Mouse (Mus musculus) A20 (cell line): Measurements from ENCODE around the gene Brd1.
A peak's percentile ranks its signal among the peaks of the same experiment; 100 is the strongest.
"Not testable (repeated sequence)": the region's sequence is repeated elsewhere in the genome, so short reads cannot be mapped to it uniquely, and the experiment has no call there.

ENCODE experiments used
- DNase-seq: peaks from one replicate; pipeline ENCODE4 v3.0.0-alpha.2; 2011; ENCODE audit warnings: low read depth, low spot score

The Brd1 gene

DNA sequence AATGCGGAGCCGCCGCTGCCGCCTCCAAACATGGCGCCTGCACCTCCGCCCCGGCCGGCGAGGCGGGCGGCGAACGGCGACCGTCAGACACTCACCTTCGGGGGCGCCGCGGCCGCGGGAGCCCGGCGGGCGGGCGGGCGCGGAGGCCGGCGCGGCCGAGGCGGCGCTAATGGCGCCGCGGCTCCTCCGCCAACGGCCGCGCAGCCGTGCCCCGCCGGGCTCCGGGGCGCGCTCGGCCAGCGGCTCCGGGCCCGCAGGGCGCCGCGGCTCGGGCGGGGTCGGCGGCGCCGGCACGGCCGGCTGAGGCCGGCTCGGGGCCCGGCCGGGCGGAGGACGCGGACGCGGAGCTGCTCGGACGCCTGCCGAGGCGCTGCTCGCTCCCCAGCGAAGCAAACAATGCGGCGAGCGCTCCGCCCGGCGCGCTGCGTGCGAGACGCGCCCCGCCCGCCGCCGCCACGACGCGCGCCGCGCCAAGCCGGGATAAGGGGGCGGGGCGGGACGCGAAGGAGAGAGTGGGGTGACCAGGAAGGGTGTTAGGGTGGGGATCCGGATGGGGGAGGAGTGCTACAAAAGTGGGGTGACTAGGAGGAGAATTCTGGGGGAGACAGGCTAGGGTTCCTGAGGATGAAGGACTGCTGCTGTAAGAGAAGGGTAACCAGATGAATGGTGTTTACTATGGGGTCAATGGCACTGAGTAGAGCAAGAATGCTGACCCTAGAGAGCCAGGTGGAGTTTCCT is at the start of gene Brd1:
Gene Brd1, minus strand, starts transcription at position 400 of the 738 bp plus-strand sequence.
- peak; percentile 81 for DNase-seq

DNA sequence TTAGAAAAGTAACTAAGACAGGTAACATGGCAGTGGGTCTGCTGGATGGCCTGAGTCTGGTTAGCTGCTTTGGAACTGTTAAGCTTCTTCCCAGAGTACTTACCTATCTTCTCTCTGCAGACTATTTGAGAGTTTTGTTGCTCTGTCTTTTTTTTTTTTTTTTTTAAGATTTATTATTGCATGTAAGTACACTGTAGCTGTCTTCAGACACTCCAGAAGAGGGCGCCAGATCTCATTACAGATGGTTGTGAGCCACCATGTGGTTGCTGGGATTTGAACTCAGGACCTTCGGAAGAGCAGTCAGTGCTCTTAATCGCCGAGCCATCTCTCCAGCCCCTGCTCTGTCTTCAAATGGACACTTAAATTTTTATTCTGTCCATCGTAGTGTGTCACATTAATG is 40.6 kb upstream of the Brd1 start:
- not testable (repeated sequence) for DNase-seq

GRCm38 (mm10) chr15:88768537-88768936 is 34.5 kb upstream of the Brd1 start:
- no peak for DNase-seq

DNA sequence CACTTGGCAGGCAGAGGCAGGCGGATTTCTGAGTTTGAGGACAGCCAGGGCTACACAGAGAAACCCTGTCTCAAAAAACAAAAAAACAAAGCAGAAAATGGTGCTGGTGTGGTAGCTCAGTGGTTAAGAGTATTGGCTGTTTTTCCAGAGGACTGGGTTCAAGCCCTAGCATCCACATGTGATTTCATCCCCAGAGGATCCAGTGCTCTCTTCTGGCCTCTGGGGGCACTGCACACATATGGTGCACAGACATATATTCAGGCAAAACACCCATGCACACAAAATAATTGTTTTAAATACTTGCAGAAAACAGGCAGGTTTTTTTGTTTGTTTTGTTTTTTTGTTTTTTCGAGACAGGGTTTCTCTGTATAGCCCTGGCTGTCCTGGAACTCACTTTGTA is 32.1 kb upstream of the Brd1 start:
- peak; percentile 41 for DNase-seq

DNA sequence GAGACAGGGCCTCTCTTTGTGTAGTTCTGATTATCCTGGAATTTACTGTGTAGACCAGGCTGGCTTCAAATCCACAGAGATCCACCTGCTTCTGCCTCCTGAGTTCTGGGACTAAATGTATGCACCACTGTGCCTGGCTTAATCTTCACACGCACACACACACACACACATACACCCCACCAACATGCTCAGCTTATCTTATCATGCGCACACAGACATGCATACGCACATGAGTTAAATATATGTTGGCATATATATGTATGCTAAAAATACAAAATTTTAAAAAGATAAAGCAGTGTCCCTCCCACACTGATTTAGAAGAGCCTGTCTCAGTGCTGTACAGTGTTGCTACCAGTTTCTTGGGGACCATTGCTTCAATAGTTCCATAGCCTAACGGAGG is 27.5 kb upstream of the Brd1 start:
- no peak for DNase-seq

DNA sequence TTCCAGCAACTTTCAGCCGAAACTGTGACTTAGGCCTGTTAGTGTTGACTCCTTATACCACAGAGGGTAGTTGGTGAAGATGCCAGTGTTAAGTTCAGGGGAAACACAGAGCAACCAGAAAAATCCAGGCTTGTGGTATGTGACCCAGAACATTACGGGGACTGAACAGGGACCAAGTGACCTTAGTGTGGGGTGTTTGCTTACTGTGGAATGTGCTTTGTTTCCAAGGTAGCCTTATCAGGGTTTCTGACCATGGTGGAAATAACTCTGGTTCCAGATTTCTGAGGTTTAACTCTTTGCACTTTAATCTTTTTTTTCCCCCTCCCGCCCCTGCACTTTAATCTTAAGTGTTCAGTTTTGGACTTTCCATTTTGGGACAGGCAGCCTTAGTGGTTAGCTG is 24.0 kb upstream of the Brd1 start:
- no peak for DNase-seq

DNA sequence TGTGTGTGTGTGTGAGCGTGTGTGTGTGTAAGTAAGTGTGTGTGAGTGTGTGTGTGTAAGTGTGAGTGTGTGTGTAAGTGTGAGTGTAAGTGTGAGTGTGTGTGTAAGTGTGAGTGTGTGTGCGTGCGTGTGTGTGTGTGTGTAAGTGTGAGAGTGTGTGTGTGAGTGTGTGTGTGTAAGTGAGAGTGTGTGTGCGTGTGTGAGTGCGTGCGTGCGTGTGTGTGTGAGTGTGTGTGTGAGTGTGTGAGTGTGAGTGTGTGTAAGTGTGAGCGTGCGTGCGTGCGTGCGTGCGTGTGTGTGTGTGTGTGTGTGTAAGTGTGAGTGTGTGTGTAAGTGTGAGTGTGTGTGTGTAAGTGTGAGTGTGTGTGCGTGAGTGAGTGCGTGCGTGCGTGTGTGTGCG is 21.7 kb upstream of the Brd1 start:
- DNase-seq, result no peak

DNA sequence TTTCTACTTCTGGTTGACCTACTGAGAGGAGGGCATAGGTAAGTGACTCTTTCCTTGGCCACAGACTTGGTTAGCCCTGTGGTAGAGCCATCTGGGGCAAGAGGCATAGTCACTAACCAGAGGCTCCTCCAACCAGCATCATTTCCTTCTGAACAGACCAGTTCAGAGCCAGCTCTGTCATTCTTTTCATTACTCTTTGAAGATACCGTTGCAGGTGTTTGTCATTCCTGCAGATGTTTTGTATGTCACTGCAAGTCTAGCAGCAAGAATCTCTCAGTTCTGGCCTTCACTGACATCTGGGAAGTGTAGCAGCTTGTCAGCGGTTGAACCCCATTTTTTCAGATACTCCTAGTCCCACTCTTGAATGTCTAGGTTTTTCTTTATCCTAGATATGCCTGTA is 20.9 kb upstream of the Brd1 start:
- no peak for DNase-seq

- no peak for DNase-seq
Observed at GRCm38 (mm10) chr15:88752403-88752733, 18.3 kb upstream of the Brd1 start.

DNA sequence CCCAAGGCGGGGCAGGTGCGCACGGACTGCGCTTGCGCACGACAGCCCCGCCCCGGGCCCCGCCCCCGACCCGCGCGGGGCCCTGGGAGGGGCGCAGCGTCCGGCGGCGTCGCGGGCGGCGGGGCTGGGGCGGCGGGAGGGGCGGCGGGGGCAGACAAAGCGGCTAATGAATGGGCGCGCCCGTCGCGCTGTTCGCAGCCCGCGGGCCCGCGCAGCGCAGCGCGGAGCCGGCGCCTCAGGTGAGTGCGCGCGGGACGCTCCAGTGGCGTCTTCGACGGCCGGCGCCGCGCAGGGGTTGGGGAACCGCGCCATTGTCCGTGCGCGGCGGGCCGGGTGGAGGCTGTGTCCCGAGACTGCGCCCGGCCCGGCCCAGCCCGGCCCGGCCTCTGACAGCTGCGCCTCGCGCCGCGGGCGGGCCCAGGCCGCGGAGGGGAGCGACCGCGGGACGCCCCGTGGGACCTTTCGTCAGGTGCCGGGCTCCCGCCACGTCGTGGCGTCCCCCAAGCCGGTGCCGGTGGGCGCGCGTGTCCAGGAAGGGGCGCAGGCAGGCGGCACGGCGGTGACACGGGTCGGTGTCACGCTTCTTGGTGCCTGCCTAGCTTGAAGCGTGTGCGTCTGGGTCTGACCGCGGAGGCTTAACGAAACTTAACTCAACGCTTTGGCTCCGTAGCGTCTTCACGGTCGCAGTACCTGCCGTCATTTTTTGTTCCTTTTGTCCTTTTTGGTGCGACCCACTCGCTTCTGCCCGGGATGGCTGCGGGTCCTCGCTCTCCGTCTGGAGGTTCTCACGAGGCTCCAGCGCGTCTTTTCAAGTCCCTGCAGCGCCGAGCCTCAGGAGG is 17.8 kb upstream of the Brd1 start, which contains the start of gene Zbed4:
Gene Zbed4, plus strand, starts transcription at position 97 of the 839 bp plus-strand sequence.
- DNase-seq, result peak; percentile 88

DNA sequence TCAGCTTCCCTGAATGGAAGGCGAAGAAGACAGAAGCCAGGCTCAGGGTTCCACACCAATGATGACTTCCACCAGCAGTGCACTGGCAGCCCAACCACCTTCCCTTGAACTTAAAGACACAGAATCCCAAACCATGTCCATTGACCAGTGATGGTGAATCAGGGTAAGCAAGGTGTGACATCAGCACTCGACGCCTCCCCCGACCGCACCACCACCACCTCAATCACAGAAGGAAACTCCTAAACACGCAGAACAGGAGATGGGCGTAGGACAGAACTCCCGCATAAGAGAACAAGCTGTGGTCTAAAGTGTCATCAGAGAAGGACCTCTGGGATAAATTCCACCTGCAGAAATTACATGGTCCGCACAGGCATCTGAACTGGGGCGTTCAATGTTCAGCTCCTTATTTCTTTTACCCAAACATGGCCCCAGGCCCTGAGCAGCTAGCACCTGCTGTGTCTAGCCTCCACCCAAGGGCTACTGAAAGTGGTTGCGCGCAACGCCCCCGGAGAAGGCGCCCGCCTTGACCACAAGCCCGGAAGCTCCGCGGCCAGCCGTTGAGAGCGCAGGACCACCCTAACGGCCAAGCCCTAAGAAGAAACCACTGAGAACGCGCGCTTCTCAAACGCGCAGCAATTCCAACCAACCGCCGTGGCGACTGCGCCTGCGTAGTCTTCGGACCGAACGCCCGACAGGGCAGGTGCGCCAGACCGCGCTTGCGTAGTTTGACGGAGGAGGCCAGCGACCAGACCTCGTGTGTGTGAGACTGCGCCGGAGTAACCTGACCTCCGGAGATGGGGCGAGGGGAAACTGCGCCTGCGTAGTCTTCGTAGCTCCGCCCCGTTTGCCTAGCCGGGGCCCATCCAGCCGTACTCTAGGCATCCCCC is 16.9 kb upstream of the Brd1 start:
- DNase-seq, result peak; percentile 100

DNA sequence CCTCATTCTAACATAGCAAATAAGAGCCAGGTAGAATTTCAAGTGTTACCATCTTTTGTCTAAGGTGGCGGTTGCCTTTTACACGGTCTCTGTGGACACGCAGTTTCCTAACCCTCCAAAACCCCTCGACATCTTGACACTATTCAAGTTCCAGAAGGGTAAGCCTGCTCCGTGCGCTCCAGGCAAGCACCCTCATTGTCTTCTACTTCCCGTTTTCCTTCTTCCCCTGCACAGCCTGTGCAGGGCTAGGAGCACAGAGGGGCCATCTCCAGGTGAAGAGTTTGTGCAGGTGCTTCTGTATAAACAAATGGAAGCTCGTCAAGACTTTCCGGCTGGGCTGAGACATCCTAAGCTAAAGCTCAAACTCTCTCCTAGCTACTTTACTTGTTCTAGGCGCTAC is 16.0 kb upstream of the Brd1 start:
- no peak for DNase-seq

DNA sequence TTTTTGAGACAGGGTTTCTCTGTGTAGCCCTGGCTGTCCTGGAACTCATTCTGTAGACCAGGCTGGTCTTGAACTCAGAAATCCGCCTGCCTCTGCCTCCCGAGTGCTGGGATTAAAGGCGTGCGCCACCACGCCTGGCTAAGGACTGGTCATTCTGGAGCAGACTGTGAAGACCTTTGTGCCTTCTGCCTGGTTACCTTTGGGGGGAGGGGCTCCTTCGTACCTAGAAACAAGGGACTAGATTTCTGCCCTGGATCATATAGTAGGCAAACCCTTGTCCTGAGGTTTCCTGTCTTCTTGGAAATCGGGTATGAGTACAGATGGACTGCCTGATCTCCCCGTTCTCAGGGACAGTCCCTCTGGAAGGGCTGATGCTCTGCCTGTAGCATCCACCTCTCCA is 15.6 kb upstream of the Brd1 start:
- not testable (repeated sequence) for DNase-seq

DNA sequence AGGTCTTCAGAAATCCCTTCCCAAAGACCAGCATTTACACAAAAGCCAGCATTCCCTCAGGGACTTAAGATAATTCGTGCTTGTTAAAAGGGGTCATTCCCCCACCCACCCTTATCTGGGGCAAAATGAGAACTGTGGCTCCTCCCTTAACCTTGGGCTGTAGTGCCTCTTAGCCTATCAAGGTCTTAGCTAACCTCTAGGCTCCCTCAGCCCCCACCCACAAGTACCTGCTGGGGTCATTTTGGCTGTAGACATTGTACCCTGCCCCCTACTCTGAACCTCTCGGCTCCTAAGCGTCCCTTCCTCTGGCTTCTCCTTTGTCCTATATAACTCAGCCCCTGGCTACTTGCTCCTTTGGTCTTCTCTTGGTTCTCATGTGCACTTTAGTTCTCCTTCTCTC is 11.9 kb upstream of the Brd1 start:
- no peak for DNase-seq

DNA sequence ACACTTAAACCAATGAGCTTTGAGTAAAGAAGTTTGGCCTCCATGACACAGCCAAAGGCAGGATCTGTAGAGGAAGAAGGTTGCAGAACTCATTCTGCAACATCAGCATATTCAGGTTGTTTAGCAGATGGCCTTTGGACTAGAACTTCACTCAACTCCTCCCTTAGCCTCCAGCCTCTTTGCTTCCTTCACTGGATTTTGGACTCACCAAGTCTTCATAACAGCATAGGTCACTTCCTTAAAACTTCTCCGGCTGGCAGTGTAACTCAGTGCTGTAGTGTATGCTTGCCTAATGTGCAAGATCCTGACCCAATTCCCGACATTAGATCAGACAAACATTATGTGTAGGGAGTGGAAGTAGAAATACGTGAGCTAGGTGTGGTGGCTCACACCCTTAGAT is 11.3 kb upstream of the Brd1 start:
- no peak for DNase-seq

GRCm38 (mm10) chr15:88743371-88743770 is 9.3 kb upstream of the Brd1 start:
- DNase-seq, result not testable (repeated sequence)

- DNase-seq, result no peak
Observed at GRCm38 (mm10) chr15:88741366-88741765, 7.3 kb upstream of the Brd1 start.

DNA sequence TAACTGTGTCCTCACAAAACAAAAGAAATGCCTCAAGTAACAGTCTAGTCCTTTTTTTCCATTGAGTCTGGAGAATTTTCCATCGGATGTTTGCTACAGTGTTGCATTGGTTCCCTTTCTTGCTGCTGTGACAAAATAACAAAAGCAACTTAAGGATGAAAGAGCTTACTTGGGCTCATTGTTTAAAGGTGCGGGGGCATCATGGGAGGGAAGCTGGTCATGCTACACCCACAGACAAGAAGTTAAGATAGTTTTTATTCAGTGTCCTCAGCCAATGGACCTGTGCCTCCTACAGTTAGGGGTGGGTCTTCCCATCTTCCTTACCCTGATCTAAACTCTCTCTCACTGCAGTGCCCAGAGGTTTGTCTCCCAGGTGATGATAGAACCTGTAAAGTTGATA is 4.4 kb upstream of the Brd1 start:
- DNase-seq, result no peak

GRCm38 (mm10) chr15:88736166-88736565 is 2.1 kb upstream of the Brd1 start:
- DNase-seq, result no peak

DNA sequence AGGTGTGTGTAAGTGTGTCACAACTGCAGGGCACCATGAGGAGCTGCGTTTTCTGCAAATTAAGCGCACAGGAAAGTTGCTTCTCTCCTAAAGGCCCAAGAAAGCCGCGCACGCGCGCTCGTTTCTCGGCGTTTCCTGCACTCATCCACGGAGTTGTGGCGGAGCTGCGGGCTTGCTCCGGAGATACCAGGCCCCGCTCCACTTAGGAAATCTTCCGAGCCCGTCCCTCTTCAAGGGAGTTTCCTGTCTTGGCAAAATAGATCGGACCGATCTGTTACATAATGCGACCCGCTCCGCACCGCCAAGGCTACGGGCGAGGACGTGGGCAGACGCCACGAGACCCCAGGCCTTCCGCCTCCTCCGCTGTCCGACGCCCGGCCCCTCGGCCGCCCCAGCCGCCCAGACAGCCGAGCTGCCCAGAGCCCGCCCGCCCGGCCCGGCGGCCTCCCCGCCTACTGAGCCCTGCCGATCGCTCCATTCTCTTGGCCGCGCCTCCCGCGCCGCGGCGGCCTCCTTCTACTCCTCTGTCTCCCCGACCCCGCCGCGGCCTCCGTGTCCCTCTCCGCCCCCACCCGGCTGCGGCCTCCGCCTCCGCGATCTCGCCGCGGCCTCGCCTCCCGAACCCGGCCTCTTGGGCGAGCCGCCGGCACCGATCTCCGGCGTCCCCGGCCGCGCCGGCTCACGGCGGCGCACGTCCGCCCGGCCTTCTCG is 837 bp downstream of the Brd1 start:
- peak; percentile 70 for DNase-seq

DNA sequence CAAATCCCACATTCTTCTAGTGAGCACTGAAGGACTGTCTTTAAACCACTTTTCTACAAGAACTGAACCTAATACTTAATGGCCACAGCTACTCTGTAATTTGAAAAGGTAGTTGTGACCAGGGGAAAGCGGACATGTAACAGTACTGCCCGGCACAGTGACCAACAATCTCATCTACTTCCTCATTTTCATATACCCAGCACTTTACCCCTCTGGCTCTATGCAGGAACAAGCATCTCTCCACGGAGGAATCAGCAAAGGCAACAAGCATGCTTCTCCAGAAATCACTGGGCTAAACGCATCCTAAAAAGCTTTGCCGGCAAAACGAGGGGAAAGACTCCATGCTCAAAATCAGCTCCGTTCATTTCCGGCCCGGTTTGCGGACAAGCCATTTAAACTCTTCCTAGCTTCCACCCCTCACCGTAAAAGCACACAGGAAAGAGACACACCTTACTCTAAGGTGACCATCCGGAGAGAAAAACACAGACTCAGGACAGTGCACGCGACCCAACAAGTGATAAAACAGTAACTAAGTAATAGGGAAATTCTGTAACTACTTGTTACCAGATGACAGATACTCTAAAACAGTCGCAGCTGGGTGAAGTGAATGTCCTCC is 1.5 kb downstream of the Brd1 start:
- peak; percentile 50 for DNase-seq
